In genomic region chr1:178396383-178396782, GRCm38 (mm10) we compare ENCODE assay signal across 8 mouse cellular contexts. TPM values are rescaled to one million over a fixed set of nuclear protein-coding genes. Genes with fewer than 3 reads are reported as not detected.
DNase-seq lines count a peak whose midpoint lies in the region; ATAC-seq lines count a peak whose summit lies in the region.

No protein-coding gene starts in this region.

- no peaks in the 10 kb centered on the region for H3K27me3 ChIP-seq in heart, embryonic 12.5 days (replicated peaks)
- no peaks in the 10 kb centered on the region for H3K27me3 ChIP-seq in kidney, embryonic 14.5 days (ENCODE audit: control insufficient read depth, insufficient read depth, low read length)

- peaks cover 4% of the 10 kb centered on the region; the same call in 1 of the 2 replicates for H3K4me1 ChIP-seq in heart, embryonic 12.5 days (replicated peaks)
- H3K4me1 ChIP-seq in kidney, embryonic 14.5 days (ENCODE audit: control insufficient read depth, insufficient read depth, low read length): no peaks in the 10 kb centered on the region

- WGBS in heart, embryonic 12.5 days: 58% methylated on average over 4 of the region's 4 CpGs
- WGBS in kidney, embryonic 14.5 days: 58% methylated on average over 4 of the region's 4 CpGs

- H3K9me3 ChIP-seq in heart, embryonic 12.5 days (replicated peaks): peaks cover 4% of the 10 kb centered on the region; the same call in 1 of the 2 replicates
- H3K9me3 ChIP-seq in kidney, embryonic 14.5 days (ENCODE audit: control insufficient read depth, low read length): no peaks in the 10 kb centered on the region

- intact Hi-C loops in heart, postnatal 25 days (cut with DNase I): no loop called here

- H3K4me3 ChIP-seq in heart, embryonic 12.5 days: no peak overlapping the region
- H3K4me3 ChIP-seq in kidney, embryonic 14.5 days (ENCODE audit: low read length): no peak overlapping the region

- no peak overlapping the region for H3K9ac ChIP-seq in heart, embryonic 12.5 days
- no peak overlapping the region for H3K9ac ChIP-seq in kidney, embryonic 14.5 days (ENCODE audit: low read depth, low read length)

- ATAC-seq in heart, embryonic 12.5 days (ENCODE audit: insufficient number of reproducible peaks, low FRiP score): peak; percentile 66; the same call in 1 of the 2 replicates
- ATAC-seq in kidney, embryonic 14.5 days (ENCODE audit: low FRiP score, low TSS enrichment): peak; percentile 46; the same call in 1 of the 2 replicates

- H3K36me3 ChIP-seq in heart, embryonic 12.5 days: no peaks in the 10 kb centered on the region
- no peaks in the 10 kb centered on the region for H3K36me3 ChIP-seq in kidney, embryonic 14.5 days (ENCODE audit: control insufficient read depth, insufficient read depth, low read length)

- DNase-seq in heart, adult 9 months (ENCODE audit: low spot score in 2 of 2): peak; percentile 15 to 44
- DNase-seq in heart, postnatal 25 days (ENCODE audit: low spot score): no peak
- peak; percentile 67 for DNase-seq in lung, postnatal 25 days (ENCODE audit: low spot score)
- no peak for DNase-seq in thymus, postnatal 25 days
- no peak for DNase-seq in thymus, adult 18-20 months
- no peak for DNase-seq in cerebellum, adult 11 months

- H3K27ac ChIP-seq in heart, embryonic 12.5 days (ENCODE audit: poor library complexity, severe bottlenecking): no peak overlapping the region
- H3K27ac ChIP-seq in kidney, embryonic 14.5 days (ENCODE audit: low read depth, low read length): no peak overlapping the region

- no peak overlapping the region for H3K4me2 ChIP-seq in heart, embryonic 12.5 days
- no peak overlapping the region for H3K4me2 ChIP-seq in kidney, embryonic 14.5 days (replicated peaks; ENCODE audit: low read depth, low read length)

RNA-seq across cellular contexts. Expression of gene Efcab2, which starts 9.5 kb away (rescaled TPM):
- total RNA-seq in heart, postnatal 25 days (2021): 10 to 100 TPM; 71.8 to 80.5 TPM
- polyA plus RNA-seq in heart, embryonic 12.5 days (2016; fragmentation: Nextera tagmentation; extraction: Ambion mirVana): 12.4 and 13.5 TPM in 2 replicates
- polyA plus RNA-seq in kidney, embryonic 14.5 days (2014; fragmentation: Nextera tagmentation; extraction: Ambion mirVana): 6.0 and 8.0 TPM in 2 replicates

RNA-seq across cellular contexts. Expression of gene Hnrnpu, which starts 58.8 kb away (rescaled TPM):
- 100 to 1,000 TPM; 158 to 184 TPM for total RNA-seq in heart, postnatal 25 days (2021)
- 482 and 495 TPM in 2 replicates for polyA plus RNA-seq in heart, embryonic 12.5 days (2016; fragmentation: Nextera tagmentation; extraction: Ambion mirVana)
- polyA plus RNA-seq in kidney, embryonic 14.5 days (2014; fragmentation: Nextera tagmentation; extraction: Ambion mirVana): 432 and 617 TPM in 2 replicates

Comparison
In these comparisons a context has a peak if more than half of its experiments do, and no peak if none do; other contexts are left out.
1. DNase-seq: peak in heart, adult 9 months (2 of 2) and lung, postnatal 25 days (single experiment); none in heart, postnatal 25 days (single experiment), thymus, postnatal 25 days (single experiment), thymus, adult 18-20 months (0 of 2) and cerebellum, adult 11 months (single experiment).